ENCODE assay signal across 9 mouse cellular contexts in the genomic region with DNA sequence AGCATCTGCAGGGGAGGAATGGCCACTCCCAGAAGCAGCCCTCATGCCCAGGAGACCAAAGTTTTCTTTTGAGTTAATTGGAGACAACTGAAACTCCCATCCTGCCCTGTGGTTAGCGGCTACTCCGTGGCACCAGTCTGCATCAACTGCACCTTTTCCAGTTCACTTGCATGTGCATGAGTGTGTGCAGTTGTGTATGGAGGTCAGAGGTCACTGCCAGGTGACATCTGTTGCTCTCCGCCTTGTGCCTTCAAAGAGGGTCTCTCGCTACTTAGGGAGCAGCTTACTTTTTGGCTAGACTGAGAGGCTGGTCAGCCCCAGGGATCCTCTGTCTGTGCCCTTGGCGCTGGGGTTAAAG.
A peak's percentile ranks its signal among the peaks of the same experiment; 100 is the strongest.
DNase-seq lines count a peak whose midpoint lies in the region; ATAC-seq and TF ChIP-seq lines count a peak whose summit lies in the region.
"Had no signal": no experiment of that assay in that cellular context is flagged by ENCODE, and none has a peak within 500 bp of the region (broad histone marks: within the 10 kb centered on the region; RNA-seq: fewer than 3 reads in every experiment).

No protein-coding gene starts in this region.

- H3K36me3 ChIP-seq in megakaryocyte, embryonic 14.5 days (replicated peaks; ENCODE audit: low read length) = no peaks in the 10 kb centered on the region
- no peaks in the 10 kb centered on the region for H3K36me3 ChIP-seq in forebrain, embryonic 14.5 days (ENCODE audit: control insufficient read depth, insufficient read depth, low read length)
- H3K36me3 ChIP-seq in limb, embryonic 14.5 days (ENCODE audit: control insufficient read depth, insufficient read depth, low read length) = no peaks in the 10 kb centered on the region

- no peaks in the 10 kb centered on the region for H3K4me1 ChIP-seq in megakaryocyte, embryonic 14.5 days
- peaks cover 26% of the 10 kb centered on the region for H3K4me1 ChIP-seq in forebrain, embryonic 14.5 days (ENCODE audit: control insufficient read depth, insufficient read depth, low read length)
- peaks cover 31% of the 10 kb centered on the region for H3K4me1 ChIP-seq in limb, embryonic 14.5 days (ENCODE audit: control insufficient read depth, insufficient read depth, low read length)
- peaks cover 11% of the 10 kb centered on the region for H3K4me1 ChIP-seq in cerebellum, adult 2 months (ENCODE audit: control insufficient read depth, insufficient read depth, low read length)

- TF ChIP-seq POLR2A in limb, embryonic 14.5 days (IDR thresholded peaks at IDR 0.05; ENCODE audit: borderline replicate concordance, extremely low read depth, insufficient read depth, insufficient read length) = no peak
- TF ChIP-seq POLR2A in cerebellum, adult 2 months (IDR thresholded peaks at IDR 0.05; ENCODE audit: borderline replicate concordance, insufficient read depth, low read length) = no peak

- peak overlapping the region; percentile 15; the same call in 1 of the 2 replicates for H3K27ac ChIP-seq in forebrain, embryonic 14.5 days (ENCODE audit: low read depth, low read length)
- H3K27ac ChIP-seq in limb, embryonic 14.5 days (replicated peaks; ENCODE audit: low read depth, low read length) = peak overlapping the region; percentile 58; the same call in 1 of the 2 replicates
- no peak overlapping the region for H3K27ac ChIP-seq in cerebellum, adult 2 months (ENCODE audit: insufficient read depth, low read length)

- ATAC-seq in megakaryocyte, adult 5-6 weeks (ENCODE audit: poor library complexity, severe bottlenecking) = no peak
- ATAC-seq in forebrain, embryonic 14.5 days = no peak
- ATAC-seq in limb, embryonic 14.5 days (ENCODE audit: low FRiP score, low read depth) = no peak
- ATAC-seq in inflammation-experienced regulatory T-cells, adult 6 months = no peak

- peaks cover 50% of the 10 kb centered on the region for H3K9me3 ChIP-seq in megakaryocyte, embryonic 14.5 days
- no peaks in the 10 kb centered on the region for H3K9me3 ChIP-seq in forebrain, embryonic 14.5 days (replicated peaks; ENCODE audit: control insufficient read depth, low read length)
- H3K9me3 ChIP-seq in limb, embryonic 14.5 days (ENCODE audit: control insufficient read depth, low read length) = no peaks in the 10 kb centered on the region

- peak overlapping the region; percentile 35 for H3K4me3 ChIP-seq in megakaryocyte, embryonic 14.5 days (replicated peaks)
- no peak overlapping the region for H3K4me3 ChIP-seq in forebrain, embryonic 14.5 days (ENCODE audit: low read depth, low read length)
- H3K4me3 ChIP-seq in limb, embryonic 14.5 days (replicated peaks; ENCODE audit: low read length) = 0 out of 2 replicates have a peak overlapping the region, but pooled peaks have one; percentile 2
- H3K4me3 ChIP-seq in cerebellum, adult 2 months (replicated peaks; ENCODE audit: insufficient read depth, low read depth, low read length) = no peak overlapping the region

- no peak for TF ChIP-seq CTCF in cerebellum, adult 2 months (IDR thresholded peaks at IDR 0.05; ENCODE audit: borderline replicate concordance, insufficient read depth, low read depth, low read length)

- H3K9ac ChIP-seq in forebrain, embryonic 14.5 days (ENCODE audit: low read length) = no peak overlapping the region
- peak overlapping the region; percentile 17; the same call in 1 of the 2 replicates for H3K9ac ChIP-seq in limb, embryonic 14.5 days (ENCODE audit: low read depth, low read length, severe bottlenecking)

- 14% methylated on average over 5 of the region's 5 CpGs for WGBS in forebrain, embryonic 14.5 days
- WGBS in limb, embryonic 14.5 days = 17% methylated on average over 5 of the region's 5 CpGs
- whole genome bisulfite sequencing in cerebellum, adult 2 months = 68% methylated on average over 5 of the region's 5 CpGs

- peak; percentile 39 for DNase-seq in forebrain, embryonic 14.5 days (ENCODE audit: low spot score)
- no peak for DNase-seq in limb, embryonic 14.5 days (ENCODE audit: low spot score)
- DNase-seq in cerebellum, adult 2 months = no peak
- no peak for DNase-seq in adrenal gland, postnatal 10 days
- DNase-seq: gastrocnemius, postnatal 36 days; heart, postnatal 4 days had no signal

- no peaks in the 10 kb centered on the region for H3K27me3 ChIP-seq in megakaryocyte, embryonic 14.5 days (replicated peaks)
- no peaks in the 10 kb centered on the region for H3K27me3 ChIP-seq in forebrain, embryonic 14.5 days (replicated peaks; ENCODE audit: control insufficient read depth, insufficient read depth, low read length)
- no peaks in the 10 kb centered on the region for H3K27me3 ChIP-seq in limb, embryonic 14.5 days (ENCODE audit: control insufficient read depth, insufficient read depth, low read length)
- no peaks in the 10 kb centered on the region for H3K27me3 ChIP-seq in cerebellum, adult 2 months (ENCODE audit: control insufficient read depth, insufficient read depth, low read length)

- peak overlapping the region; percentile 40; the same call in 1 of the 2 replicates for H3K4me2 ChIP-seq in forebrain, embryonic 14.5 days (ENCODE audit: low read length)
- H3K4me2 ChIP-seq in limb, embryonic 14.5 days (replicated peaks; ENCODE audit: low read depth, low read length, severe bottlenecking) = peak overlapping the region; percentile 15

Comparison
In these comparisons a context has a peak if more than half of its experiments do, and no peak if none do; other contexts are left out.
1. H3K4me3 ChIP-seq: peak in megakaryocyte, embryonic 14.5 days (single experiment) and limb, embryonic 14.5 days (single experiment); none in forebrain, embryonic 14.5 days (single experiment) and cerebellum, adult 2 months (single experiment).